Mouse (Mus musculus) embryonic facial prominence, embryonic 11.5 days (tissue): Measurements from ENCODE around the gene Neu4. TPM values are rescaled to one million over a fixed set of nuclear protein-coding genes. Genes with fewer than 3 reads are reported as not detected.
"Not testable (repeated sequence)": the region's sequence is repeated elsewhere in the genome, so short reads cannot be mapped to it uniquely, and the experiment has no call there.

Source experiments
- ATAC-seq: fragments of 200-750 bp; cut with Nextera tagmentation; replicated peaks from 2 replicates; pipeline ENCODE4 v1.8.0; 2017; ENCODE audit warnings: low read depth; ENCODE audit not compliant: insufficient number of reproducible peaks, low FRiP score, low TSS enrichment
- DNase-seq: peaks from one replicate; pipeline ENCODE4 v3.0.0-alpha.2; 2015; ENCODE audit warnings: low spot score
- H3K27ac ChIP-seq: fragments of 300-500 bp; sonication (generic); replicated peaks from 2 replicates; pipeline ENCODE4 v1.5.1; 2014; ENCODE audit warnings: mild to moderate bottlenecking, low read depth, low read length, control low read depth
- H3K27me3 ChIP-seq: fragments of 300-500 bp; sonication (generic); 2 replicates; pipeline ENCODE4 v1.6.1; 2014; ENCODE audit warnings: mild to moderate bottlenecking, low read length, moderate library complexity, mixed read lengths; ENCODE audit not compliant: control insufficient read depth, insufficient read depth
- H3K36me3 ChIP-seq: fragments of 300-500 bp; sonication (generic); replicated peaks from 2 replicates; pipeline ENCODE4 v1.6.1; 2014; ENCODE audit warnings: low read depth, mild to moderate bottlenecking, low read length, moderate library complexity, mixed read lengths; ENCODE audit not compliant: control insufficient read depth, insufficient read depth
- H3K4me1 ChIP-seq: fragments of 300-500 bp; sonication (generic); 2 replicates; pipeline ENCODE4 v1.6.1; 2014; ENCODE audit warnings: low read length, mixed read lengths; ENCODE audit not compliant: control insufficient read depth, insufficient read depth
- H3K4me2 ChIP-seq: fragments of 300-500 bp; sonication (generic); 2 replicates; pipeline ENCODE4 v1.6.1; 2014; ENCODE audit warnings: low read depth, mild to moderate bottlenecking, control low read depth, low read length, moderate library complexity
- H3K4me3 ChIP-seq: fragments of 300-500 bp; sonication (generic); 2 replicates; pipeline ENCODE4 v1.5.1; 2014; ENCODE audit warnings: low read depth, low read length, control low read depth
- H3K9ac ChIP-seq: fragments of 300-500 bp; sonication (generic); replicated peaks from 2 replicates; pipeline ENCODE4 v1.6.1; 2014; ENCODE audit warnings: mild to moderate bottlenecking, control low read depth, low read length
- H3K9me3 ChIP-seq: fragments of 300-500 bp; sonication (generic); replicated peaks from 2 replicates; pipeline ENCODE4 v1.6.1; 2016; ENCODE audit warnings: mild to moderate bottlenecking, low read length, inconsistent platforms, mixed read lengths; ENCODE audit not compliant: control insufficient read depth
- WGBS: fragments of 180-500 bp; shearing (Covaris S2); extraction: QIAGEN DNeasy Blood & Tissue Kit; methylation state at CpG from one replicate; pipeline ENCODE4 v1.1.7; 2014; 5-methylcytosine and 5-hydroxymethylcytosine counted together
- polyA plus RNA-seq: library from polyadenylated mRNA; unstranded; fragments of >200 nt; fragmentation: Nextera tagmentation; extraction: Ambion mirVana; gene quantifications from 2 replicates; pipeline ENCODE4 v1.2.1, GENCODE M21; 2014

Gene Neu4
- polyA plus RNA-seq: not detected in 2 replicates

DNA sequence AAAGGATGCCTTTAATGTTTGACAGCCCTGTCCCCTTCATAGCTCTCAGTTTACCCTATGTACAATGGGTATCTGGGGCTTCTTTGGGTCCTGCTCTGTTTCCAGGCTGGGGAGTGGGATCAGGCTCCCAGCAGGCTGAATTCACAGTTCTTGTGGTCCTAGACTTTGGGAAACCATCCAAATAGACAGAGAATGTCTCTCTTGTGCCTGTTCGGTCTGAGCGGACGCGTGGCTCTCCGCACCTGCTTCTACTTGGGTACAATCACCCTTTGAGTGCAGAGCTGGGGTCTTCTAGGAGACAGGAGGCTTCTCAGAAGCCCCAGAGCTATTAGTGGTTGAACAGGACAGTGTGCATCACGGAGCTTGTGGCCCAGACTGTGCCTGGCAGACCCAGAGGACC, at the start of gene Neu4:
TSS of gene Neu4 (plus strand) at position 301 of the 400 bp plus-strand sequence.
- no peak within 1 kb of the TSS for H3K4me3 ChIP-seq
- H3K36me3 ChIP-seq: no peaks in the 10 kb centered on the region
- H3K4me1 ChIP-seq: no peaks in the 10 kb centered on the region
- no peak within 1 kb of the TSS for H3K27ac ChIP-seq
- no peak within 1 kb of the TSS for H3K9ac ChIP-seq
- DNase-seq: no peak
- H3K27me3 ChIP-seq: no peaks in the 10 kb centered on the region
- H3K9me3 ChIP-seq: no peaks in the 10 kb centered on the region
- 83% methylated on average over 6 of the region's 6 CpGs for WGBS
- ATAC-seq: no peak
- H3K4me2 ChIP-seq: no peak within 1 kb of the TSS

DNA sequence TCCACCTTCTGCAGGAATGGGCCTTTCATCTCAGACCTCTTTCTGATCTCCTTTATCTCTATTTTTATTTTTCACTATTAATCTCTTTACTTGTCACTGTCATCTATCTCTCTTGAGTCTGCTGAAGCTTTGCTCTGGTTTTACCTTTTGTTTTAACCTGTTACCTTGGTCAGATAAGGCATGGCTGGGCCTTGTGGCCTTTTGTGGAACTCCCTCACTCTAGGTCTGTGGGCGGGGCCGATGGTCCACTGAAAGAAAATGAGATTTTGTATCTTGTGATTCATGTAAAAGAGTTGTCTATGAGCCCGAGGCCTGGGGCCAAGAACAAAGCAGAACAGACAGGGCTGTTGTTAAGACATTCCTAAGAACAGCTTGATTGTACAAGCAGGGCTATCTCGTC, 49.5 kb upstream of the Neu4 start:
- not testable (repeated sequence) for H3K4me2 ChIP-seq, DNase-seq, H3K27me3 ChIP-seq, H3K36me3 ChIP-seq, H3K4me3 ChIP-seq, H3K9me3 ChIP-seq, H3K9ac ChIP-seq, H3K4me1 ChIP-seq, ATAC-seq, H3K27ac ChIP-seq
- WGBS: no CpG with 5 or more reads among the region's 4 CpGs

DNA sequence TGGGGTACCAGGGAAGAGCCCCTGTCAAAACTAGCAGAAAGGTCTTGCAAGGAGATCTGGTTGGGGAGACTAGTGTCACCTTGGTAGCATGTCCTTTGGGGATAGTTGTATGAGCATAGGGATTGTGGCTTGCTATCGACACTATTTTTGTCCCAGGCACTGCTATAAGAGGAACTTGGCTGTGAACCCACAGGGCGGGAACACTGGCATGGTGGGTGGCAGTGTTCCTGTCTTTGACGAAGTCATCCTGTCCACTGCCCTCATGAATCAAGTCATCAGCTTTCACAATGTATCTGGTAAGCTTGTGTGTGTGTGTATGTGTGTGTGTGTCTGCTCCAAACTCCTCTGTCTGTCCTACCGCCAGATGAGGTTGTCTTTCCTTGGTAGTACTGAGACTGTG, 44.5 kb upstream of the Neu4 start:
- 40% methylated on average over 1 of the region's 4 CpGs for WGBS
- not testable (repeated sequence) for H3K4me3 ChIP-seq, H3K27ac ChIP-seq, H3K4me2 ChIP-seq, H3K36me3 ChIP-seq, H3K9me3 ChIP-seq, DNase-seq, H3K9ac ChIP-seq, ATAC-seq, H3K27me3 ChIP-seq, H3K4me1 ChIP-seq

DNA sequence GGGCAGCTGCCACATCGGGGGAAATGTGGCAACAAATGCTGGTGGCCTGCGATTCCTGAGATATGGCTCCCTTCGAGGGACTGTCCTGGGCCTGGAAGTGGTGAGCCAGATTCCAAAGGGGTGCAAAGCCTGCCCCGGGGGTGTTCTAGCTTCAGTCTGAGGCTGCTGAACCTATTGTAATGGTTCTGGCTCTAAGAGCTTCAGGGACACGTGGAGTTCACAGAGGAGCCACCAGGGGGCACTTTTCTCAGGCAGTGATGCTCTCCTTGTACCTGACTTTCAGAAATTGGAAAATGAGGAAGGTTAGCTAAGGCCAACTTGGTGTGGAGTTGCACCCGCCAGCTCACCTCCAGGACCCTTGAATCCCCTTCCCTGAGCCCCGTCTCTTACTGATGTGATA, 42.0 kb upstream of the Neu4 start:
- H3K9ac ChIP-seq, H3K4me3 ChIP-seq, H3K4me2 ChIP-seq, H3K27ac ChIP-seq, H3K9me3 ChIP-seq, DNase-seq, H3K36me3 ChIP-seq, H3K27me3 ChIP-seq, H3K4me1 ChIP-seq, ATAC-seq: not testable (repeated sequence)
- no CpG with 5 or more reads among the region's 7 CpGs for WGBS

DNA sequence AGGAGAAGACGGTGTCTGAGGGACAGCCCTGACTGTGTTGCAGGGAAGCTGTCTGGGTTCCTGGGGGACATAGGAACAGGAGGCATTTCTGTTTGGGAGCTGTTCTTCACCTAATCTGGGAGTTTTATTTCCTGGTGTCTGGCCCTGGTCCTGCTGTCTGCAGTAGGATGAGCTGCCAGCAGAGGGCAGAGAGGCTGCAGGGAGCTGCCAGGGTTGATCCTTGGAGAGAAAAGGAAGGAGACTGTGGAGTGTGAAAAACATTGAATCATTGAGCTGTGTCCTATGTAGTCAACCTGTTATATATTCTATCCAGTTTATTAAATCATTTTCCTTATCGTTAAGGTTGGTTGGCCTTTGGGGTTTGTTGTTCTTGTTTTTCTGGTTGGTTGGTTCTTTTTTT, 39.3 kb upstream of the Neu4 start:
- H3K4me2 ChIP-seq, H3K36me3 ChIP-seq, DNase-seq, ATAC-seq, H3K9ac ChIP-seq, H3K4me1 ChIP-seq, H3K27ac ChIP-seq, H3K4me3 ChIP-seq, H3K9me3 ChIP-seq, H3K27me3 ChIP-seq: not testable (repeated sequence)
- WGBS: no CpG with 5 or more reads among the region's 2 CpGs

DNA sequence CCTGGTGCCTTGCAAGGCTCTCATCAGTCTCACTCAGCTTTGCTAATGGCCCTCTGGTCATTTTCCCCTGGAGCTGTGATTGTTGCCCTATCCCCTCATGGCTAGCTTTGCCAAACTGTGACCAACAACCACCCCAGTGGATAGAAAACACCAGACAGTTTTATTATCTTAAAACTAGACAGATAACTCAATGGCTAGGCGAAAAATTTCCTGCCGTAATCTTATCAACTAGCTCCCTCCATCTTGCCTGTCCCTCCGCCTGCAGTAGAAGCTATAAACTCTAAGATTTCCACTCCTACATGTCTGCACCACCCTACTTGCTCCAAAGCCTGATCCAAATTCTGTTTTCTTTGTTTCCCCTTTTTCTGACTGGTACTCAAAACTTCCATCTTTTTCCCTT, 34.1 kb upstream of the Neu4 start:
- Histone ChIP-seq H3K27ac (no peak overlapping the region), H3K4me2 (no peak overlapping the region), H3K4me3 (no peak overlapping the region), H3K4me1 (no peaks in the 10 kb centered on the region), H3K36me3 (no peaks in the 10 kb centered on the region), H3K27me3 (no peaks in the 10 kb centered on the region), H3K9ac (no peak overlapping the region), H3K9me3 (no peaks in the 10 kb centered on the region)
- ATAC-seq (no peak), DNase-seq (no peak)
- 89% methylated on average over 3 of the region's 3 CpGs for WGBS

DNA sequence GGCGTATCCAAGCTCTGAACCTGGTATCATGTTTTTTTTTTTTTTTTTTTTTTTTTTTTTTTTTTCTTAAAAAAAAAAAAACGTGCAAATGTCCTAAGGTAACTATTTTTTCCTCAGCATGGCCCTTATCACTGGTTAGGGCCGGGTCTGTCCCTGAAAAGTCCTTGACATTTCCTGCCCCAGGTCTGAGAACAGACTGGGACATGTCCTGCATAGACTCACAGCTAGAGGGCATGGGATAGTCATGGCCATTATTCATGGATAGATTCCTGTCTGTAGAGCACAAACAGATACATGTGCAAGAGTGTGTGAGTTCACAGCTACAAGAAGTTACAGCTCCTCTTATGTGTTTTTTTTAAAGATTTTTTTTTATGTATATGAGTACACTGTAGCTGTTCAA, 31.5 kb upstream of the Neu4 start:
- Histone ChIP-seq H3K4me2 (no peak overlapping the region), H3K36me3 (no peaks in the 10 kb centered on the region), H3K4me3 (no peak overlapping the region), H3K4me1 (no peaks in the 10 kb centered on the region), H3K9ac (no peak overlapping the region), H3K9me3 (no peaks in the 10 kb centered on the region), H3K27ac (no peak overlapping the region), H3K27me3 (no peaks in the 10 kb centered on the region)
- 80% methylated on average over 3 of the region's 3 CpGs for WGBS
- DNase-seq: no peak
- ATAC-seq: no peak

DNA sequence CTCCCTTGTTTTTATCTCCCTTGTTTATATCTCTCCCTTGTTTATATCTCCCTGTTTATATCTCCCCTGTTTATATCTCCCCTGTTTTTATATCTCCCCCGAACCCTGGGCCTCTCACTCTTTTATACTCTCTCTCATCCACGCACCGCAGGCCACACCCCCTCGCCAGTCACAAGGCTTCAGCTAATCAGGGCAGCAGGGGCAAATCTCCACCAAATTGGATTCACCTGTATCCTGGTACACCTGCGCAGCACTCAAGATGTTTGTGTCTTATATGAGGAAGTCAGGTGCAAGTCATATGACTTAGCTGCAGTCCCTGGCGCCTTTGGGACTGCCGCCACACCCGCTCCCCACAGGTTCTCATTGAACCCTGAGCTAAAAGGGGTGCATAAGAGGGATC, 30.0 kb upstream of the Neu4 start, which contains the start of gene Gal3st2c:
TSS of gene Gal3st2c (plus strand) at position 301 of the 400 bp plus-strand sequence.
- H3K9ac ChIP-seq, DNase-seq, H3K4me2 ChIP-seq, H3K36me3 ChIP-seq, H3K4me1 ChIP-seq, H3K27ac ChIP-seq, ATAC-seq, H3K4me3 ChIP-seq, H3K27me3 ChIP-seq, H3K9me3 ChIP-seq: not testable (repeated sequence)
- WGBS: 88% methylated on average over 7 of the region's 8 CpGs
